Mouse (Mus musculus): ENCODE measurements at regions not wholly inside any gene's neighbourhood (a gene's known extent, or its start where the extent isn't known, plus 50 kb on each side); places are given as distances from the start of the nearest gene placed in this dataset.

GRCm38 (mm10) chr1:33271437-33272145, 398.0 kb downstream of the Prim2 start:
- H3K4me3 ChIP-seq (replicated peaks; ENCODE audit: low read length), result no peak overlapping the region
- no peaks in the 10 kb centered on the region for H3K27me3 ChIP-seq (ENCODE audit: insufficient read depth, low read length)
- H3K9me3 ChIP-seq (ENCODE audit: low read length), result peaks cover 1% of the 10 kb centered on the region; the same call in 1 of the 2 replicates
- H3K36me3 ChIP-seq (ENCODE audit: insufficient read depth, low read length), result no peaks in the 10 kb centered on the region
- TF ChIP-seq NANOG (IDR thresholded peaks at IDR 0.05; ENCODE audit: borderline replicate concordance, low read length) (no peak), POU5F1 (IDR thresholded peaks at IDR 0.05; ENCODE audit: borderline replicate concordance, low read length) (no peak), CTCF (conservative IDR thresholded peaks at IDR 0.05; ENCODE audit: low read length) (no peak)
- peaks cover 10% of the 10 kb centered on the region for H3K4me1 ChIP-seq (replicated peaks; ENCODE audit: low read depth, low read length)

- Histone ChIP-seq H3K9me3 (ENCODE audit: low read length) (no peaks in the 10 kb centered on the region), H3K4me1 (replicated peaks; ENCODE audit: low read depth, low read length) (peaks cover 10% of the 10 kb centered on the region), H3K36me3 (ENCODE audit: insufficient read depth, low read length) (no peaks in the 10 kb centered on the region), H3K4me3 (replicated peaks; ENCODE audit: low read length) (no peak overlapping the region), H3K27me3 (ENCODE audit: insufficient read depth, low read length) (no peaks in the 10 kb centered on the region)
- TF ChIP-seq NANOG (IDR thresholded peaks at IDR 0.05; ENCODE audit: borderline replicate concordance, low read length) (no peak), CTCF (conservative IDR thresholded peaks at IDR 0.05; ENCODE audit: low read length) (no peak), POU5F1 (IDR thresholded peaks at IDR 0.05; ENCODE audit: borderline replicate concordance, low read length) (no peak)
Measured at GRCm38 (mm10) chr1:33269162-33269561, 400.4 kb downstream of the Prim2 start.

GRCm38 (mm10) chr1:33265731-33266415, 403.7 kb downstream of the Prim2 start:
- no peak for TF ChIP-seq CTCF (conservative IDR thresholded peaks at IDR 0.05; ENCODE audit: low read length)
- TF ChIP-seq POU5F1 (IDR thresholded peaks at IDR 0.05; ENCODE audit: borderline replicate concordance, low read length), result no peak
- TF ChIP-seq NANOG (IDR thresholded peaks at IDR 0.05; ENCODE audit: borderline replicate concordance, low read length), result no peak

GRCm38 (mm10) chr1:33249474-33249873, 420.1 kb downstream of the Prim2 start:
- Histone ChIP-seq H3K27me3 (ENCODE audit: insufficient read depth, low read length) (no peaks in the 10 kb centered on the region), H3K4me1 (replicated peaks; ENCODE audit: low read depth, low read length) (no peaks in the 10 kb centered on the region)

More at GRCm38 (mm10) chr1:33265731-33266415, 403.7 kb downstream of the Prim2 start:
- Histone ChIP-seq H3K27me3 (ENCODE audit: insufficient read depth, low read length) (no peaks in the 10 kb centered on the region), H3K36me3 (ENCODE audit: insufficient read depth, low read length) (no peaks in the 10 kb centered on the region), H3K4me1 (replicated peaks; ENCODE audit: low read depth, low read length) (no peaks in the 10 kb centered on the region), H3K4me3 (replicated peaks; ENCODE audit: low read length) (no peak overlapping the region), H3K9me3 (ENCODE audit: low read length) (no peaks in the 10 kb centered on the region)

GRCm38 (mm10) chr1:33247076-33247475, 422.5 kb downstream of the Prim2 start:
- Histone ChIP-seq H3K36me3 (ENCODE audit: insufficient read depth, low read length) (no peaks in the 10 kb centered on the region), H3K9me3 (ENCODE audit: low read length) (no peaks in the 10 kb centered on the region), H3K4me1 (replicated peaks; ENCODE audit: low read depth, low read length) (no peaks in the 10 kb centered on the region), H3K4me3 (replicated peaks; ENCODE audit: low read length) (no peak overlapping the region), H3K27me3 (ENCODE audit: insufficient read depth, low read length) (no peaks in the 10 kb centered on the region)
- no peak for TF ChIP-seq POU5F1 (IDR thresholded peaks at IDR 0.05; ENCODE audit: borderline replicate concordance, low read length)
- no peak for TF ChIP-seq NANOG (IDR thresholded peaks at IDR 0.05; ENCODE audit: borderline replicate concordance, low read length)
- TF ChIP-seq CTCF (conservative IDR thresholded peaks at IDR 0.05; ENCODE audit: low read length), result no peak

More at GRCm38 (mm10) chr1:33249474-33249873, 420.1 kb downstream of the Prim2 start:
- no peaks in the 10 kb centered on the region for H3K9me3 ChIP-seq (ENCODE audit: low read length)
- TF ChIP-seq NANOG (IDR thresholded peaks at IDR 0.05; ENCODE audit: borderline replicate concordance, low read length) (no peak), CTCF (conservative IDR thresholded peaks at IDR 0.05; ENCODE audit: low read length) (no peak), POU5F1 (IDR thresholded peaks at IDR 0.05; ENCODE audit: borderline replicate concordance, low read length) (no peak)
- H3K36me3 ChIP-seq (ENCODE audit: insufficient read depth, low read length), result no peaks in the 10 kb centered on the region
- no peak overlapping the region for H3K4me3 ChIP-seq (replicated peaks; ENCODE audit: low read length)

GRCm38 (mm10) chr1:33245186-33245585, 424.4 kb downstream of the Prim2 start:
- Histone ChIP-seq H3K36me3 (ENCODE audit: insufficient read depth, low read length) (no peaks in the 10 kb centered on the region), H3K4me3 (replicated peaks; ENCODE audit: low read length) (no peak overlapping the region), H3K9me3 (ENCODE audit: low read length) (no peaks in the 10 kb centered on the region), H3K27me3 (ENCODE audit: insufficient read depth, low read length) (no peaks in the 10 kb centered on the region), H3K4me1 (replicated peaks; ENCODE audit: low read depth, low read length) (no peaks in the 10 kb centered on the region)
- no peak for TF ChIP-seq POU5F1 (IDR thresholded peaks at IDR 0.05; ENCODE audit: borderline replicate concordance, low read length)
- TF ChIP-seq NANOG (IDR thresholded peaks at IDR 0.05; ENCODE audit: borderline replicate concordance, low read length), result no peak
- TF ChIP-seq CTCF (conservative IDR thresholded peaks at IDR 0.05; ENCODE audit: low read length), result no peak

- TF ChIP-seq NANOG (IDR thresholded peaks at IDR 0.05; ENCODE audit: borderline replicate concordance, low read length) (no peak), CTCF (conservative IDR thresholded peaks at IDR 0.05; ENCODE audit: low read length) (no peak), POU5F1 (IDR thresholded peaks at IDR 0.05; ENCODE audit: borderline replicate concordance, low read length) (no peak)
- H3K36me3 ChIP-seq (ENCODE audit: insufficient read depth, low read length), result no peaks in the 10 kb centered on the region
- no peaks in the 10 kb centered on the region for H3K4me1 ChIP-seq (replicated peaks; ENCODE audit: low read depth, low read length)
- no peaks in the 10 kb centered on the region for H3K9me3 ChIP-seq (ENCODE audit: low read length)
- H3K4me3 ChIP-seq (replicated peaks; ENCODE audit: low read length), result no peak overlapping the region
- H3K27me3 ChIP-seq (ENCODE audit: insufficient read depth, low read length), result no peaks in the 10 kb centered on the region
Measured at GRCm38 (mm10) chr1:33244691-33245090, 424.9 kb downstream of the Prim2 start.

- H3K9me3 ChIP-seq (ENCODE audit: low read length), result no peaks in the 10 kb centered on the region
- TF ChIP-seq CTCF (conservative IDR thresholded peaks at IDR 0.05; ENCODE audit: low read length), result no peak
- no peak for TF ChIP-seq POU5F1 (IDR thresholded peaks at IDR 0.05; ENCODE audit: borderline replicate concordance, low read length)
- TF ChIP-seq NANOG (IDR thresholded peaks at IDR 0.05; ENCODE audit: borderline replicate concordance, low read length), result no peak
- H3K27me3 ChIP-seq (ENCODE audit: insufficient read depth, low read length), result no peaks in the 10 kb centered on the region
- H3K4me3 ChIP-seq (replicated peaks; ENCODE audit: low read length), result no peak overlapping the region
- H3K36me3 ChIP-seq (ENCODE audit: insufficient read depth, low read length), result no peaks in the 10 kb centered on the region
- H3K4me1 ChIP-seq (replicated peaks; ENCODE audit: low read depth, low read length), result no peaks in the 10 kb centered on the region
Measured at GRCm38 (mm10) chr1:33222997-33223396, 446.6 kb downstream of the Prim2 start.

Measured in E14TG2a.4 (cell line).